Mouse (Mus musculus): Measurements from ENCODE around the gene 2200002J24Rik.
A peak's percentile ranks its signal among the peaks of the same experiment; 100 is the strongest.
"Not testable (repeated sequence)": the region's sequence is repeated elsewhere in the genome, so short reads cannot be mapped to it uniquely, and the experiment has no call there.

Gene 2200002J24Rik

GRCm38 (mm10) chr7:30729396-30730063 lies 30.8 kb downstream of the 2200002J24Rik start, which contains the start of gene Tmem147:
Tmem147 (minus strand) TSS chr7:30729540.
- peak; percentile 98 for DNase-seq

- not testable (repeated sequence) for DNase-seq
Measured at GRCm38 (mm10) chr7:30730064-30730722, 31.5 kb downstream of the 2200002J24Rik start.

GRCm38 (mm10) chr7:30736211-30736610 lies 37.5 kb downstream of the 2200002J24Rik start:
- DNase-seq: no peak

DNA sequence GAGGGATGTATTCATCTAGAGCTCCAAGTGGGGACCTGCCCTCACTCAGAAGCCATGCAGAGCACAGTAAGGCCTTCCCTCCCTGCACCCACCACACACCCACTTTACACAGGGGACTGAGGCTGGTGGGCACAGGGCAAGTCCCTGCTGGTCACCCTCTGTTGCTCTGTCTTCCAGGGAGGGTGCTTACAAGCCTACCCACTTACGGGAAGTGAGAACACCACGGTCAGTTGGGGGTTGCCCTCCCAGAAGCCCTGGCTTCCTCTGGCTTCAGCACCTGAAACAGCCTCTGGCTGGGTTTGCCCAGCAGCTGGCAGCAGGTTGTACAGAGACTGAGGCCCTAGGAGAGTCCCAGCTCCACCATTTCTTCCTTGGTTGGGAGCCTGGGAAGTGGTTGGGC lies 43.8 kb downstream of the 2200002J24Rik start:
- not testable (repeated sequence) for DNase-seq

GRCm38 (mm10) chr7:30743617-30744016 lies 44.9 kb downstream of the 2200002J24Rik start, which contains the start of gene Gapdhs:
Gapdhs (minus strand) TSS chr7:30743681.
- not testable (repeated sequence) for DNase-seq

- no peak for DNase-seq
Measured at GRCm38 (mm10) chr7:30744022-30744598, 45.4 kb downstream of the 2200002J24Rik start.

DNA sequence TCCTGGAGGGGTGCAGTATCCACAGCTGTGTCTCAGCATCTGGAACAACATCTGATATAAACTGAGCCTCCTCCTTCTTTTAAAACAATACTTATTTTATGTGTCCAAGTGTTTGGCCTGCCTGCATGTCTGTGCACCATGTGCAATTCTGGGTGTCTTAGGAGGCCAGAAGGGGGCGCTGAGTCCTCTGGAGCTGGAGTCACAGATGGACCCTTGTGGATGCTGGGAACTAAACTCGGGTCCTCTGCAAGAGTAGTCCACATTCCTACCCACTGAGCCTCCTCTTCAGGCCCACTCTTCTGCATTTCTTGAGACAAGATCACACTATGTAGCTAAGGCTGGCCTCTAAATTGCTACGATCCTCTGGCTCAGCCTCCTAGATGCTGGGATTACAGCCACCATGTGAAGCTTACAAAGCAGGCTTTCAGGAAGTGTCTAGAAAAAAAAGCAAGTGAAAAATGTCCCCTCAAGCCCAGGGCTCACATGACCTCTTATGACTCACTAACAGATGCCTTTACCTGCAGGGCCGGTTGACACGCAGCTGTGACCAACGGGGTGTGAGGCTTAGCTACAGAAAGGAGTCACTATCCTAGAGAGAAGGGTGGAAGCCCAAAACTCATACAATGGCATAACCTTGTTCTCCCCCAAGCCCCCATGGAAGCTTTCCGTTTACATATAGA lies 48.9 kb downstream of the 2200002J24Rik start:
- DNase-seq: no peak
